Mouse (Mus musculus) spleen, postnatal 14 days (tissue): ENCODE measurements around the gene Dapk2.

Source experiments
- DNase-seq, 2 experiments: peaks; one replicate each; pipeline ENCODE4 v3.0.0; 2021 to 2022; ENCODE audit warnings: low spot score in 2 of 2

Gene Dapk2

DNA sequence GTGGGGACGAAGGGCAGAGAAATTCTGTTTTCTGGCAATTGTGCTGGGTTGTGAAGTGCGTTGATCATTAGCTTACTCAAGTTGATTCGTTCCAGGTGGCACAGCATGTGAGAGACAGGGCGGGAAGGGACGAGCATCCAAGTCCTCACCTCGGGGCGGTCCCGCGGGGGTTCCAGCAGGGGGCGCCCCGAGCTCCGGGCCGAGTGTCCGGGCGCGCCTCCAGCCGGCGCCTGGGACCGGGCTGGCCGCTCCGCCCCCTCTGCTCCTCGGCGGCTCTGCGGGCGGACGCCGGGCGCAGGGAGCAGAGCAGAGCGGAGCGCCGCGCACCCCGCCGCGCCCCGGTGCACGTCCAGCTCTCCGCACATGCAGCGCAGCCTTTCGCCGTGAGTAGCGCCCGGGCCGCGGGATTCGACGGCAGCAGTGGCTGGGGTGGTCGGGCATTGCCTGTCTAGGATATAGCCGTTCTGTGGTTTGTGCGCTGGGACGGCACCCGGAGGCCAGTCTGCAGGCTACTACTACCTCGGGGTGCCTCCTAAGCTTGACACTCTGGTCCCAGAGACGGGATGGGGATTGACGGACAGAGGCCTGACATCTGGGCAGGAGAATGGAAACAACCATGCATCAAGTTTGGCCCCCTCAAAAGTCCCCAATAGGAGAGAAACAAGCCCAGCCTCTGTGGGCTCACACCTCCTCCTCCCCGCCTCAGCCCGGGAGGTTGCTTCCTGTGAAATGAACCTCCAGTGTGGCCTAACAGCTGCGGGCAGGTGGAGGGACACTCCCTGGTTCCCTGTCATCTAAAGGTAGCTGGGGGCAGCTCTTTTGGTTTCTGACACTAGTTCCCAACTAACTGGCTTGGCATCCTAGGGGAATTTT, at the start of gene Dapk2:
Gene Dapk2, plus strand, starts transcription at position 266 of the 873 bp plus-strand sequence.
- peak; percentile 82 to 90 for DNase-seq

DNA sequence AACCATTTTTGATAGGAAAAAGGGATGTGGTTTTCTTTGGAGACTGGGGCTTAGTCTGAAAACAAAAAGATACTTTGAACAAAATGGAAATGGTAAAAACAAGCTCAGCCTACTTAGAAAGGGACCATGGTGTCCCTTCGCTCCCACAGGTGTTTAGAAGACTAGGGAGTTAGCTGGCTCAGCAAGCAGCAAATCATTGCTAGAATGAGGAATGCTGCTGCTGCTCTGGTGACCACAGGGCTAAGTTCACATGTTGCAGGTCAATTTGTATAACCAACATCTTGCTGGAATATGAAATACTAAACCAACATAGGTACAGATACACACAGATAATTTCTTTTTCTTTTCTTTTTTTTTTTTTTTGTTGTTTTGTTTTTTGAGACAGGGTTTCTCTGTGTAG, 48.4 kb upstream of the Dapk2 start:
- DNase-seq: no peak

DNA sequence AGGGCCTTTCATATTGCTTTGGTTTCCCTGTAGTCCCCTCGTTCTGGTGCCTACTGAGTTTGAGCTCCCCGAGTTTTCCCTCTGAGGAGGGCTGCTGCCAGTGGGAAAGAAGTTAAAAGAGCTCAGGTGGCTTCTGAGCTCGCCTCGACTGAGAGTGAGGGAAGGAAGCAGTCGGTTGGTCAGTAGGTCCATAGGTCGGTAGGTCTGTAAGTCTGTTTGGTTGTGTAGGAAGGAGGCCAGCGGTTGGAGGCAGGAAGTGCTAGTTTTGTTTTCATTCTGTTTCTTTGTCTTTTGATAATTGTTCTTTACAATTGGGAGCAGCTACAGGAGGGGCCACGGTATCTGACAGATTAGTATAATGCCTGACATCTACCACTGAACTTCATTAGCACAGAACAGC, 47.9 kb upstream of the Dapk2 start:
- no peak for DNase-seq

DNA sequence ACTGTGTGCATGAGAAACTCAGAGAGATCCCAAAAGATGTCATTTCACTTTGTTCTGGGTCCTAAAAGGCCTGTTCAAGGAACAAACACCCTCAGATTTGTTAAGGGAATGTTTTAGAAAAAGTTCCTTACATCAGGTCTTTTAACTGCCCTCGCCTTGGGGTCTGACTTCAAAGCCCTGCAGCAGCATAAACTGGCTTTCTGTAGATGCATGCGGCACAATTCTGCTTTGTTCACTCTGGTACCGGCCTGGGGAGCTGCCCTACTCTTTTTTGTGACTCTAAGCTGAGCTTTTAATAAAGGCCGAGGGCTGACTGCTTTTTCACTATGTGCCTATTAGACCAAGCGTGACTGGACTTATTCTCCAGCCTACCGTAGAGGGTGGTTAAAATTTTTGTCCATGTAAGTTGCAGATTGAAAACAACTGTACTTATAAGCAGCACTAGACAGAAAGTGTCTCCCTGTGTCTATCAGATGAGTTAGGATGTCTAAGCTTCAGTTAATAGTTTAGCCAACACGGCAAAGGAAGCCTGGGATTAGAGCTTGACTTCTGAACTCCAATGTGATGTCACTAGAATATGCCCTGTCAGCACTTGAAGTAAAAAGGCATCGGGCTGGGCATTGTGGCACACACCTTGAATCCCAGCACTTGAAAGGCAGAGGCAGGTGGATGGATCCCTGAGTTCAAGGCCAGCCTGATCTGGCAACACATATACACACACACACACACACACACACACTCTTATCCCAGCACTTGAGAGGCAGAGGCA, 47.2 kb upstream of the Dapk2 start:
- no peak for DNase-seq

DNA sequence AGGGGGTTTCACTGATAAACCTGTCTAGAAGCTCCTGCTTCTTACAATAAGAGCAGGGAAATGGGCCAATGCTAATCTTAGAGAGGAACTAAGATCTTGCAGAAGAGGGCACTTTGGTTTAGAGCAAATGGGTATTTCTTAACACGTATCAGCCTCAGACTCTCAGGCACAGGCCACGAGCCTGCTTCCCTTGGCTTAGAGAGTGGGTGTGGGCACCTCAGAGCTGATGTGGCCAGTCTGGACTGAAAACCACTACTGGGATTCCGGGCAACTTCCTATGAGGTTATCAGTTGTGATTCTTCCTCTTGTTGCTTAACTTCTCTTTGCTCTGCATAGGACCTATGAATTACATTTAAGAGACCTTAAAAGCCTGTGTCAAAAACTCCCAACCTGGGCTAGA, 43.7 kb upstream of the Dapk2 start:
- no peak for DNase-seq

DNA sequence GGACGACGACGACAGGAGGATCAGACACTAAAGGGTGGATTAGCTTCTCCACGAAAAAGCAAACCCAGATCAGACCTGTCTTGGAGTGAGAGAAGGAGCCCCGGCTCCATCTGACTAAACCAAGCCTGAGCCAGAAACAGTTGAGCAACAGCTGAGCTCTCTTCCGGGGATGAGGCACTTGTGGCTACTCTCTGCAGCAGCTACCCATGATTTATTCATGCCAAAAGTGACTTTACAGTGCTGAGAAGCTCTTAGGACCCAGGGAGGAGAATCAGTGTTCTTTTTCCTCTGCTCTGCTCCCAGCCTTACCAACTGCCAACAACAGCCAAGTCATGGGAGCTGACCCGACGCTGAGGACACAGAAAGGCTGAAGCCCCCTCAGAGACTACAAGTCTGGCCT, 41.1 kb upstream of the Dapk2 start:
- no peak for DNase-seq

DNA sequence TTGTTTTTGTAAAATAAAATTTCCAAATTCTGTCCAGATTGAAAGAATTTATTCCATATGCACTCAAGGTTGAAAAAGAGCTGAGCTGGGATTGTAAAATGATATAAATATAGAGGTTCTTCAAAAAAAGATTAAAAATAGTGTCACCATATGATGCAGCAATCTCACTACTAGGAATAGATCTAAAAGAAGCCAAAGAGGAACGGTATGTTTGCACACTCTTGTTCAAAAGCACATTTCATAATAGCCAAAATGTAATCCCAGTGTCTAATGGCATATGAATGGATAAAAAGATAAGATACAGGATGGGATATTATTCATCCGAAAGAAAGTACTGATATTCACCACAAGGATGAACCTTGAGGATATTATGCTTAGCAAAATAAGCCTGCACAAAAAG, 38.5 kb upstream of the Dapk2 start:
- DNase-seq: no peak

DNA sequence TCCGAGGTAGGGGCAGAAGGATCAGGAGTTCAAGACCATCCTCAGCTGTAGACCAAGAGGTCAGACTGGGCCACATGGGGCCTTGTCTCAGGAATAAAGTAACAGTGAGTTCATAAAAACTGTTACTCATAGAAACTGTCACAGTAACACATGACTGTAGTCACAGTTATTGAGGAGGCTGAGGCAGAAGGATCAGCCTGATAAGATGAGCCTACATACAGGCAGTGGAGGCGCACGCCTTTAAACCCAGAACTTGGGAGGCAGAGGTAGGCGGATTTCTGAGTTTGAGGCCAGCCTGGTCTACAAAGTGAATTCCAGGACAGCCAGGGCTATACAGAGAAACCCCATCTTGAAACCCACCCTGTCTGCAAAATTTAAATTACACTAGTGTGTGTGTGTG, 37.9 kb upstream of the Dapk2 start:
- no peak for DNase-seq

DNA sequence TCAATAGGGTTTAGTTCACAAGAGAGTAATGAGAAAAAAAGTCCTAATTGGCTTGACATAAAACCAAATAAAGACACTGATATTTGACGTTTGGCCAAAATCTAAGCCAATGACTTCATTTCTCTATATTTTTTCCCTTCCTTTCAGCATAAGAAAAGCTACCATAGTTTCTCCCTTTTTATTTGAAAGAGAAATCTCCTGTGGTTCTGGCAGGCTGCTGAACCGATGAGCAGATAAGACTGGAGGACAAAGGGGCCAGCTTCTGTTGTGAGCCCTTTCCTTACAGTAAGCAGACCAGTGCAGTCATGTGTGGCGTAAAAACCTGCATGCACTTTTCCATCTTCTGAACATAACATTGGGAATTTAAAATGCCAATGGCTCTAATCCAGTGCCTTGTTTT, 37.1 kb upstream of the Dapk2 start:
- no peak for DNase-seq

DNA sequence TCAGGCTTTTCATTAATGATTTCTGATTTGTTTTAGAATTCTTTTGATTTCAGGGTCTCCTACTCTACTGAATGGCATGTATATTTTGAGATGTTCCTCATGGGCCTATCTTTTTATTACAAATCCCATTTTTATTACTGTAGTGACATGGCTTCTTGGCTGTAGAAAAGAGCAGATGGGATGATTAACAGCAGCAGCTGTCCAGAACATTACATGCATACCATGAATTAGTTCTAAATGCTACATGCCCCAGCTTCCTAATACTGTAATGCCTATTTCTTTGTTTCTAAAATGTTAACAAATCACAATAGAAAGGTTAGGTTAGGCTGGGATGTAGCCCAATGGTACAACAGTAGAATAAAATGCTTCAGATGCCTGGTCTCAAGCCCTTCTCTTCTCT, 36.6 kb upstream of the Dapk2 start:
- DNase-seq: no peak

DNA sequence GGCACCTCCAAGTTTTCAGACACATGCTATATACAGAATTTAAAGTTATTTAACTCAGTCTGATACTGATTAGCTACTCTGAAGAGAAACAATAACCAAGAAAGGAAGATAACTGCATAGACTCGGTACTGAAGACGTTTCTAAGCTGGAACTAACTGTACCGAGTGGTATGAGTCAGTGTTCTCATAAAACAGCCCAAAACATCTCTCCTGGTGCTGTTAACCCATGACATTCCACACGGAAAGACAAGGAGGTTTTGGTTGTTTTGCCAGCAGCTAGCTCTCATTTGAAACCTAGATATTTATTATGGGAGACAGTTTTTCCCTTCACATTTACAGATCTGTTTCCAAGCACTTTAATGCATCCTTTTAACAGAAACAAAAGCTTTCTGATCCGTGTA, 34.4 kb upstream of the Dapk2 start:
- no peak for DNase-seq

DNA sequence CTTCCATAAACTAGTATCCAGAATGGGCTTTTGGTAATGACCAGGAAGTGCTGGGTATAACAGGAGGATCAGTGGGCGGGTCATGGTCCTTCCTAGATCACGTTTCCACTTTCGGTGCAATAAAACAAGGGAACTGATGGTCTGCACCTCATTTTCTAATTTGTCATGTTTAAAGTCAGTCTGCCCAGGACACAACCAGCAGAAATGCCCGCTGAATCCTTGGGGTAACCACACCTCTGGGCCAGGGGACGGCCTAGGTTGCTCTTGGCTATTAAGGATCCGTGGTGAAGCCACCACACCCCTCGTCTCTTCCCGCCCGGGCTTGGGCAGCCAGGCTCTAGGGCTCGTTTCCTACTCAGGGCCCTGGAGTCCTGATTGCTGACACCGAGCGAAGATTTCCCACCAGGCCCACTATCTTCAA, 33.9 kb upstream of the Dapk2 start:
- peak in 1 of 2 experiments; percentile 19 for DNase-seq

DNA sequence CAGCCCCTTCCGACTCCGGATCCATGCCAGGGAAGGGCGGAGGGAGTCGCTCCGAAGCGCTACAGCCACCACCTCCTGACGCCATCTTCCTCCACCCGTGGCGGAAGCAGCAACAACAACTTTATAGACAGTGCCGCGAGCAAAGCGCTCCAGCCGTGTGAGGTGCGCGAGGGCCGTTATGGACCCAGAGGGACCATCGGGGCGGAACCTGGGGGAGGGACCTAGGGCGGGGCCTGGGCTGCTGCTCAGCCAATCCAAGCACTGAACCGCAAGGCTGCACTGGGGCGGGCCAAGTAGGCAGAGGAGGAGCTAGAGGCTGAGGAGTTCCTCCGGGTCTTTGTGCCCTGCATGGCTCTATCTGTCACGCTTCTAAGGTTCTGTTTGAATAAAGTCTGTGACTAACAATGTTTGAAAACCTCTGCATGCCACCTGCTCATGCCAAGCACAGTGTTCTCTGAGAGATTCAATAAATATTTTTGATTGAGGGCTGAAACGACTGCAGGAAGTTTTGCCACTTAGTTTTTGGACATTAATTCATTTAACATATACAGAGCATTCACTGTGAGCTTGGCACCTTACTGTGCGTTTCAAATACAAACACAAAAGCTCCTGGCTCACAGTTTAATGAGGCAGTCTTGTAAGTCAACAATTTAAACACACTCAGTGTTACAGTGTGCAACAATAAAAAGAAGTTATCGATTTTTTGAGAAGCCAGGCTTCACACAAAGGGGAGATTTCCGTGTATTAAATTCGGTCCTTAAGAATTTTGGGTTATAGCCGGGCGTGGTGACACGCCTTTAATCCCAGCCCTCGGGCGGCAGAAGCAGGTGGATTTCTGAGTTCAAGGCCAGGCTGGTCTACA, 33.1 kb upstream of the Dapk2 start:
- DNase-seq: peak; percentile 96 to 98

DNA sequence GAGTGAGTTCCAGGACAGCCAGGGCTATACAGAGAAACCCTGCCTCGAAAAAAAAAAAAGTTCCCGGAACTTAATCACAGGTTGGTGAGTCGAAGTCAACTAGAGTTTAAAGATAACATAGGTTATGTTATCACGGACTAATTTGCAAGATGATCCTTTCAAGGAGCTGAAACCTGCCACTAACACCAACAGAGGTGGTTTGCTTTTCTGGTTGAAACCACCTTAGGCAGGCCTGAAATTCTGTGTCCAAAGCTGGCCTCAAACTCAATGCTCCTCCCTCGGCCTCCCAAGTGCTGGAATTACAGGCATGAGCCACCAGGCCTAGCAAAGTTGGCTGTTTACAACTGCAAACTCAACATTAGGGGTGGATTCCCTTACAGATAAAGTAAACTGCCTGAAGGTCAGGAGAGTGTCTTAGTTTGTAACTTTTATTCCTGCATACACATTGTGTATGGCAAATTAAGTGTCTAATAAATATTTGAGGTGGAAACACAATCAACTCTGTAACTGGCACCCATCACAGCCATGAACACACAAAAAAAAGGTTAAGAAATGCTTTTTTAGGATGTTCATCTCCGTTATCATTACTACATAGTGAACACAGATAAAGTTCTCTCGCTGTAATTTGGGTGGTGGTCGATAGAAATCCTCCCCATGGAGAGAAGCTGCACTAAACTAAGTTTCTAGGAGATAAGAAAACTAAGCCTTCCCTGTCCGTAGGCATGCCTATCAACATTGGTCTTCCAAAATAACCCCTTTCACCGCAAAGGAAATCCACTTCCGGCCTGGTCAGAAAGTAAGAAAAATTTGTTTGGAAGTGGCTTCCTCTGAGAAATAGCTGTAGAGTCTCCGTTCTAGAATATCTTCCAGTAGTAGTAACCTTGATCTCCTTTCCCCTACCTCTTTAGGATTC, 32.2 kb upstream of the Dapk2 start:
- DNase-seq: peak in 1 of 2 experiments; percentile 7

DNA sequence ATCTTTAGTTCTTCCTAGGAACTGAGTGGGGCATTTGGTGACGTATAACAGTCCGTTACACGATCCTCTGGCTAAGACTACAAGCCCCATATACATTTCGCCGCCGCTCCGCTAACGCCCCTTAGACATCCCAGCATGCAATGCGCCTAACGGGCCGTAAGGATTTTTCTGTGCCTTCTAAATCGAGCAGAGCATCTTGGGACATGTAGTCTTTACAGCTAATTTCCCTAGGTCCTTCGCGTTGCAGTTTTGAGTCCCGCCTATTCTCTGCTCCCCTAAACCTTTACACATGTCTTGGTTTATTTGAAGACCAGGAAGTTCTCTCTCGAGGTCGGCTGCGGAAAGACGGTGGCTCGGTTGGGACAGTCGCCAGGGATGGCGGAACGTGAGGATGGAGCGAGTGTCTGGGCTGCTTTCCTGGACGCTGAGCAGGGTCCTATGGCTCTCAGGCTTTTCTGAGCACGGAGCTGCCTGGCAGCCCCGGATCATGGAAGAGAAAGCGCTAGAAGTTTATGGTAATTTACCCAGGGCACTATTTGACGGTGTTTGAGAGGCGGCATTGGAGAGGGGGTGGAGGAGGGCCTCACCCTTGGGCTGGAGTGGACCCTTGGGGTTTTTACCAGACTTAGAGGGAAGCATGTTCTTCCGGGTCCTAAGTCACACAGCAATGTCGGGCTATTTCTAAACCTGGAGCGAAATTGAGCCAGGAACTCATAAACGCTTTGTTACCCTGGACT, 31.4 kb upstream of the Dapk2 start, which contains the start of the genes Snx1 and Ciao2a:
Gene Snx1, minus strand, starts transcription at position 132 of the 737 bp plus-strand sequence.
Gene Ciao2a, plus strand, starts transcription at position 156 of the 737 bp plus-strand sequence.
- peak; percentile 87 to 90 for DNase-seq

DNA sequence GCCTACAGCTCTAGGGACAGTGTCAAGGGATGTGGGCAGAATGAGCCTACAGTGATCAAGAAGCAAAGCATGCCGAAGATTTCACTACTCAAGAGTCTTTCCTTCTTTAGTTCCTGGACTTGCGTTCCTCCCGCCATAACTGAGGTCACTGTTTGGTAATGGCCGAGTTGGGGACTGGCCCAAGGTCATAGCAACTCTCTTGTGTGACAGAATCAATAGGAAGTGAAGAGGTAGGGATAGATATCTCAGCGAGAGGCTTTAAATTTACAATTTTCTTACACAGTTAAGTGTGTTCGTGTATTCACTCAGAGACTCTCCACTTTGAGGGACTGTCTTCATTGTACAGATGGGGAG, 30.9 kb upstream of the Dapk2 start:
- no peak for DNase-seq

DNA sequence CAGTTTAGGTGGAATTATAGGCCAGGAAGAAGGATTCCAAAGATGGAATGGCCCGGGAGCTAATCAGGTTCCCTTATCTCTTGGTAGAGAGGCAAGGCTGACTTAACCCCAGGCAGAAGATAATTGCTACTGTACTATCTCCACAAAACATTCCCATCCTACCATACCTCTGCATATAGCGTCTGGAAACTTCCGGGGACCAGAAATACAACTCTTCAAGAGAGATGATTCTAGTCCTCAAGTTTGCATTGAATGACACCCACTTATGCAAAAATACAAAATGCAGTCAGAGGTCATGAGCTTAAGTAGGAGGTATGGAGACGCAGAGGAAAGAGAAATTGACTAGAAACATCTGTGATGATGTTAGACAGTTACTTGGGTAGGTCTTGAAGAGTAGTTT, 30.1 kb upstream of the Dapk2 start:
- no peak for DNase-seq

DNA sequence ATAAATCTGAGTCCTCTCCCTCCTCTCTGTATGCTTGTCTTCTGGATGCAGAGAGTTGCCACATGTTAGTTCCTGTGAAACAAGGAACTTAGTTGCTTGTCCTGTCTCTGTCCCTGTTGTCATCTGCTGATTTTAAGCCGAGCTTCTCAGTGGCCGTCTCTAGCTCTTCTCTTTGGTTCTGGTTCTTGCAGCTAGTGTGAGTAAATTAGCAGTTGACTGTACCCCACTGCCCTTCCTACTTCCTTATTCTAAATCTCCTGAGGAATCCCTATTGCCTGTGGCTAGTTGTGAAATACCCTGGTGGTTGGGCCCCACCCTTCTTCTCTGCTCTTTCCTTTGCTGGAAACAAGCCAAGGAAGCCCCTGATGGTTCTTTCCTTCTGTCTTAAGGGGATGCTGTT, 26.6 kb upstream of the Dapk2 start:
- DNase-seq: no peak

DNA sequence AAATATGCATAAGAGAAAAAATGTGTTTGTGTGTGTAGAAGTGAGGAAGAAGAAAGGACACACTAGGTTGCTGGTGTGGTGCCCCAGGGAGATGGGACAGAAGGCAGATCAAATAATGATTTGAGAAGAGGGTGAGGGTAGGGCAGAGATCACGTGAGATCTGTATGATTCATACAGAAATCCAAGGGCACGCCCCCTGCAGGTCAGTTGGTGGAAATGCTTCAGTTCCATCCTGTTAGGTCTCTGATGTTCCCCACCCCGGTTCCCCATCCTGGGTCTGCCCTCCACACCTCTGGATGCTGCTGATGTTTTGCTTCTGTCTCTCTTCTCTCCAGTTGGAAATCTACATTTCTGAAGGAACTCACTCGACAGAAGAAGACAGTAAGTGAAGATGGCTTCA, 22.1 kb upstream of the Dapk2 start:
- DNase-seq: no peak

DNA sequence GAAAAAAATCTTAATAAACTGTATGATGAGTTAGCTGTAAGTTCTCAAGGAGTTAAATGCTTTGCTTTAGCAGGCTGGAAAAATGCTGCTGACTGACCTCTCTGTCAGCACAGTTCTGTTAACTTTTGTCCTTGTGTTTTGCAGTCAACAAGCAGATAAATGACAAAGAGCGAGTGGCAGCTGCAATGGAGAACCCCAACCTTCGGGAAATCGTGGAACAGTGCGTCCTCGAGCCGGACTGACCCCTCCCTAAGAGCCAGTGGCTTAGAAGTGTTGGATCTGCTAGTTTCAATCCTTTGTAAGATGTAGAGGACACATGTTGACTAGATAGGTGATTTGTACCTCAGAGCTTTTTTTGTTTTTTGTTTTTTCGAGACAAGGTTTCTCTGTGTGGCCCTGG, 19.8 kb upstream of the Dapk2 start:
- no peak for DNase-seq
